Mouse (Mus musculus) frontal cortex, postnatal 36 days (tissue): ENCODE measurements around the gene Pdcd1lg2.
A peak's percentile ranks its signal among the peaks of the same experiment; 100 is the strongest.

Source experiments
- DNase-seq, 2 experiments: peaks; one replicate each; pipeline ENCODE4 v3.0.0; 2022; ENCODE audit warnings: low spot score in 2 of 2

Pdcd1lg2 gene

GRCm38 (mm10) chr19:29410619-29411018 is at the start of gene Pdcd1lg2:
Pdcd1lg2 (plus strand) TSS chr19:29410919.
- DNase-seq: no peak

GRCm38 (mm10) chr19:29361468-29362130 is 49.1 kb upstream of the Pdcd1lg2 start:
- peak; percentile 88 to 94 for DNase-seq

GRCm38 (mm10) chr19:29362173-29362930 is 48.4 kb upstream of the Pdcd1lg2 start:
- no peak for DNase-seq

- no peak for DNase-seq
Observed at GRCm38 (mm10) chr19:29363557-29363956, 47.2 kb upstream of the Pdcd1lg2 start.

GRCm38 (mm10) chr19:29364076-29364475 is 46.6 kb upstream of the Pdcd1lg2 start:
- no peak for DNase-seq

- DNase-seq: no peak
Observed at GRCm38 (mm10) chr19:29365105-29365504, 45.6 kb upstream of the Pdcd1lg2 start.

- DNase-seq: no peak
Observed at GRCm38 (mm10) chr19:29366226-29366968, 44.3 kb upstream of the Pdcd1lg2 start.

GRCm38 (mm10) chr19:29366969-29367622 is 43.6 kb upstream of the Pdcd1lg2 start, which contains the start of the genes Plgrkt and Cd274:
Plgrkt (minus strand) TSS chr19:29367390.
Cd274 (plus strand) TSS chr19:29367455.
- DNase-seq: peak; percentile 34 to 53

- no peak for DNase-seq
Observed at GRCm38 (mm10) chr19:29368041-29368440, 42.7 kb upstream of the Pdcd1lg2 start.

GRCm38 (mm10) chr19:29368671-29369309 is 41.9 kb upstream of the Pdcd1lg2 start:
- no peak for DNase-seq

- DNase-seq: no peak
Observed at GRCm38 (mm10) chr19:29370112-29370511, 40.6 kb upstream of the Pdcd1lg2 start.

- no peak for DNase-seq
Observed at GRCm38 (mm10) chr19:29370545-29371283, 40.0 kb upstream of the Pdcd1lg2 start.

- DNase-seq: no peak
Observed at GRCm38 (mm10) chr19:29371284-29372081, 39.2 kb upstream of the Pdcd1lg2 start.

GRCm38 (mm10) chr19:29372138-29372537 is 38.6 kb upstream of the Pdcd1lg2 start:
- DNase-seq: peak in 1 of 2 experiments; percentile 56

- DNase-seq: no peak
Observed at GRCm38 (mm10) chr19:29372621-29373020, 38.1 kb upstream of the Pdcd1lg2 start.

GRCm38 (mm10) chr19:29373438-29373837 is 37.3 kb upstream of the Pdcd1lg2 start:
- DNase-seq: no peak

GRCm38 (mm10) chr19:29374947-29375346 is 35.8 kb upstream of the Pdcd1lg2 start:
- no peak for DNase-seq

GRCm38 (mm10) chr19:29376382-29376781 is 34.3 kb upstream of the Pdcd1lg2 start:
- no peak for DNase-seq

- no peak for DNase-seq
Observed at GRCm38 (mm10) chr19:29379839-29380603, 30.7 kb upstream of the Pdcd1lg2 start.
